Mouse (Mus musculus) lung, postnatal 4 days (tissue): ENCODE data around the gene Rpl23.
"Not testable (repeated sequence)": the region's sequence is repeated elsewhere in the genome, so short reads cannot be mapped to it uniquely, and the experiment has no call there.

Source experiments
- DNase-seq, 2 experiments: peaks; one replicate each; pipeline ENCODE4 v3.0.0; 2021

The Rpl23 gene

DNA sequence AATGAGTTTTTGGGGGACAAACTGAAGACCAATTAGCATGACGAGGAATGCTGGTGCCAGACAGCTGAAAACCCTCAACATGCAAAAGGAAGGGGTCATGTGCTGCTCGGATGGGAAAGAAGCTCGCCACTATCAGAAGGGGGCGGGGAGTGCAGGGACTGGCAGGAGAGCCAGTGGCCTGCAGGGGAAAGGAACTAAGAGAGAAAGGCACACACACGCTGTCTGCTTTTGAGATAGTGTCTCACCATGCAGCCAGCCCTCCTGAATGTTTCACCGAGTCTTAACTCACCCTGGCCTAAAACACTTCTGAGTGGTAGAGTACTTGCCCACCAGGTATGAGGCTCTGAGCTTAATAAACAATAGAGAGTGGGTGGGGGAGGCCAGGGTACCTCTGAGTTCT lies 23.3 kb downstream of the Rpl23 start:
- DNase-seq, result no peak

DNA sequence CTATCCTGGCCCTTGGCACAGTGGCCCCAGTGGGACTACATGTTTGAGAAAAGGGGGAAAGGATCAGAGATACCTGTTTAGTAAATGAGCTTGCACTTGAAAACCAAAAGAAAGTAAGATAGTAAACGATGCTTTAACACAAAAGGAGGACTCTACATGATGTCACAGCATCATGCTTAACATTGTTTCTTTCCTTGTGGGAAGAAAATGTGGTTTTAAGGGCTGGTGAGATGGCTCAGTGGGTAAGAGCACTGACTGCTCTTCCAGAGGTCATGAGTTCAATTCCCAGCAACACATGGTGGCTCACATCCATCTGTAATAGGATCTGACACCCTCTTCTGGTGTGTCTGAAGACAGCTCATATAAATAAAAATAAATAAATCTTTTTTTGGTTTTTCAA lies 24.1 kb downstream of the Rpl23 start:
- no peak for DNase-seq

DNA sequence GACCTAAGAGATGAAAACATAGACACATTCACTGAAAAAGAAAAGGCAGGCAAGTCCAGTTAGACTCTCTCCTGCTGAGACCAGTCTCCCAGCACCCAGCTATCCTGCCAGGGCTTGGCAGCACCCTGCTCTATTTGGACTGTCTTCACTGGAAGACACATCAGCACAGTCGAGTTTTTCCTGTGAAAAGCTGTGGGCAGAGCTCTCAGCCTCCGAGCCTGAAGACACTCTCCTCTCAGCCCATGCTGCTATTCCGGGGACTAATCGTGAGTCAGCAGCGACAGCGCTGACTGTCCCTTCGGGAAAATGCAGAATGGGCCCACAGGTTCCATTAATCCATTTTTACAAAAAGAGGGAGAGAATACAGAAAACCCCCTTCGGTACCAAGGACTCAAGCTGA lies 29.0 kb downstream of the Rpl23 start:
- no peak for DNase-seq

DNA sequence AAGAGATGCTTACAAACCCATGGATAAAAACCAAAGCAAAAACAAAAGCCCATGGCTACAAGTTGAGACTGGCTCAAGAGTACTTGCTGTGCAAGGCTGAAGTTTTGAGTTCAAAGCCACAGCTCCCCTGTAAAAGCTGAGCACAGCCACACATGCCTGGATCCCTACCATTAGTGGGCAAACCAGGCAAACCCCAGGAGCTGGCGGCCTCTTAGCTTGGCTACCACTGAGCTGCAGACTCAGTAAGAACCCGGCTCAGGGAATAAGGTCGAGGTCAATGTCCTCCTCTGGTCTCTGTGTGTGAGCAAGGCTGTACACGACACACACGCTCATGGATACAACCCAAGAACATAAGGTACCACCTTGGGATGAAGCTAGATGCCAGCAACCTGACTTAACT lies 33.7 kb downstream of the Rpl23 start:
- DNase-seq, result no peak

DNA sequence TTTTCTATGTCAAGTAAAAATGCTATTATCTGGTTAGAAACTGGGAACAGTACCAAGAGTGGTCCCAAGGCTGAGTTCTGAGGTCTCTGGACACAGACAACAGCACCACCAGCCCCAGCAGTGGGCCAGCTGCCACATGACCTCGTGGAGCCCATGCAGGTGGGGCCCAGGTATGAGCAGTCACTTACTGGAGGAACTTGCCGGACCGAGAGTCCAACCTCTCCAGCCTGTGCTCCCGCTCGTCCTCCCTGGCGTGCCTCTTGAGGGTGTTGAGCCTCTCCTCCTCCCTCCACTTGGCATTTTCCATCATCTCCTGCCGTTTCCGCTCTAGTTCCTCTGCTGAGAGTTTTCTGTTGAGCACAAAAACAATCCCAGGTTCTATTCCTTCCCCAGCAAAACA lies 34.5 kb downstream of the Rpl23 start:
- peak in 1 of 2 experiments; percentile 34 for DNase-seq

- no peak for DNase-seq
These were observed 36.9 kb downstream of the Rpl23 start for GRCm38 (mm10) chr11:97745331-97745721.

GRCm38 (mm10) chr11:97744718-97745330 lies 37.4 kb downstream of the Rpl23 start:
- peak; percentile 98 to 99 for DNase-seq

DNA sequence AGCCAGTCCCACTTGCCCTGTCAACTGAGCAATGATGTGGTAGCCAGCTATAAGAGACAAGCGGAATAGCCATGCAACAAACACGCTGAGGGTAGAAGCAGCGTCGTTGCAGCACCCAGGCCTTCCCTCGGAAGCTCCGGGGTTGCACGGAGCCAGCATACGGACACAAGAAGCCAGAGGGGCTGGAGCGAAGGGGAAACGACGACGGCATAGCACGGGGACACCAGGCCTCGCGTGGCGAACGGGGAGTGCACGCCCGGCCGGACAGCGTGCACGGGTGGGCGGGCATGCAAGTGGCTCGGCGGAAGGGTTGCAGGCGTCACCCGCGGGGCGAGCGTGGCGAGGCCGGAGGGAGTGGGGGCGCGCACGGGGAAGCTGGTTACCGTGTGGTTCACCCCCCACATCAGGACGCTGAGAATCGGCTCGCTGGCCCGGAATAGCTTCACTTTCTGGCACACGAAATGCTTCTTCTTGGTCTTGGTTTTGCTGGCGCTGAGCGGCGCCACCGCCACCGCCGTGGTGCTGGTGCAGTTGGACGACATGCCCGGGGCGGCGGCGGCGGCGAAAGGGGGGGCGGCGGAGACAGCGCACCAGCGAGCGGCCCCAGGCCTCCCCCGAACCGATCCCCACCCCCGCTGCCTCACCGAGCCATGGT lies 38.0 kb downstream of the Rpl23 start, which contains the start of gene Pip4k2b:
TSS of gene Pip4k2b (minus strand) at position 642 of the 655 bp plus-strand sequence.
- peak; percentile 73 to 76 for DNase-seq

DNA sequence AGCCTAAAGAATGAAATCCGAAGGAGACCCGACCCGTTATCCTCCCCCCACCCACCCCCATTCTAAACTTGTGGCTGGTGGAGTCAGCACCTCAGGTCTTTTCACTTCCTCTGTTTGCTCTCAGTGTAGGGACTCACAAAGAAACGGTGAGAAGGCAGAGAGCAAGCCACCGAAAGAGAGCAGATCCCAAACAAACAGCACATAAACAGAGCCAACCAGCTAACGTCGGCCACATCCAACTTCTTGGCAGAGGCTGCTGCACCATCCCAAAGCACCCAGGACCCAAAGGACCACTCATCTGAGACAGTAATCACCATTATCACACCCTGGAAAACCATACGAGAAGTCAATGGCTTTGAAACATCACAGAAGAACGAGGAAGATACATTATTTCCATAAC lies 38.8 kb downstream of the Rpl23 start:
- no peak for DNase-seq

DNA sequence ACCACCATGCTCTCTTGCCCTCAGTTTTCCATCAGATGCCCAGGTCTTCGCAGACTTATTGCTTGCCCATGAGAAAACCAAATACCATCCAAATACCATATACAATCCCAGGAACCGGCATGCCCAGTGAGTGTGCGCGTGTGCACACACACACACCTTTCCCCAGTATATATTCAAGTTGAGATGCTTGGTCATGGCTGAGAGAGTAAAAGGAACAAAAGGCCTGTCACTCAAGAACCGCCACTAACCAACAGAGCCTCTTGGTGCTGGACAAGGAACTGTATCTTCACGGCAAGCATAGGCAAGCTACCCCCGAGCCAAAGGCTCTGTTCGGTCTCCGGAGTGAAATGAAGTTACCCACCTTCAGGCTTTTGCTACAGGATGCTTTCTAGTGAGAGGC lies 39.6 kb downstream of the Rpl23 start:
- DNase-seq, result no peak

- no peak for DNase-seq
These were observed 40.1 kb downstream of the Rpl23 start for GRCm38 (mm10) chr11:97742157-97742556.

- DNase-seq, result peak; percentile 52 to 65
These were observed 42.0 kb downstream of the Rpl23 start for GRCm38 (mm10) chr11:97740190-97740589.

DNA sequence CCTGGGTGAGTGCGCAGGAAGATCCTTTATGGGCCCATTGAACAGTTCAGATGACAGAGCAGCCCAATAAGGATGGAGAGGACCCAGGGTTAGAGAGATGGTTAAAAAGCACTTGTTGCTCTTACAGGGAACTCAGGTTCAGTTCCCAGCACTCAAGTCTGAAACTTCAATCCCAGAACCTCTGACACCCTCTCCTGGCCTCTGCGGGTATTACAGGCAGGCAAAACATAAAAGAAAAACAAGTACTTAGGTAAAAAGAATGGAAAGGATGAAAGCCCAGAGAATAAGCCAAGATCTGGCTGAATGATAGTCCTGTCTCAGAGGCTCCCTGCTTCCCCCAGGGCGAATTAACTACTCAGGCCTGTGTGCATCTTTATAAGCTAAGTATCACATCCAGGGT lies 43.1 kb downstream of the Rpl23 start:
- no peak for DNase-seq

GRCm38 (mm10) chr11:97738703-97739102 lies 43.5 kb downstream of the Rpl23 start:
- no peak for DNase-seq

DNA sequence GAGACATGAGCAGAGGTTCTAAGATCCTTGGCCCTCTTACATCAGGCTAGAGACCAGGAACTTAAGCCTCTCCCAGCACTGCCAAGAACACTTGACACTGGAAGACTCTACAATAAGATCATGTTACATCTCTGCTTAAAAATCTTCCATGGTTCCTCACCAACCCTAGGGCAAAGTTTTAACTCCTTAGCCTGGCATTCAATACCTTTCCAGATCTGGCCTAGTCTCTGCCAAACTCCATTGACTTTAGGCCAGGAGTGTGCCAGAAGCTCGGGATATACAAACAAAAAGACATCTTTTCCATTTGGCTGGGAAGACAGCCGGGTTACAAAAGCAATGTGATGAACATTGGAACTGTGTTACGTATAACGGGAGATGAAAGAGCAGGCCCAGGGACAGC lies 44.6 kb downstream of the Rpl23 start:
- DNase-seq, result no peak

DNA sequence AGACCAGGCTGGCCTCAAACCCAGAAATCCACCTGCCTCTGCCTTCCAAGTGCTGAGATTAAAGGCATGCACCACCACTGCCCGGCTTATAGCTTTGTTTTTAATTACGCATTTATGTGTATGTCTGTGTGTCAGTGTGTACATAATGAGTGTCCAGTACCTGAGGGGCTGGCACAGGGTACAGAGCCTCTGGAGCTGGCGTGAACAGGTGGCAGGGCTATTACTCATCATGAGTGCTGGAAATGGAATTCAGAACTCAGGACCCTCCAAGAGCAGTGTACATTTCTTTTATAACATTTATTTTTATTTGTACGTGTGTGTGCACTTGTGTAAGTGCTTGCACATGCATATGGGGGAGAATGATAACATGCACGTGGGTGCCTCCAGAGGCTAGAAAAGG lies 45.6 kb downstream of the Rpl23 start:
- DNase-seq, result no peak

DNA sequence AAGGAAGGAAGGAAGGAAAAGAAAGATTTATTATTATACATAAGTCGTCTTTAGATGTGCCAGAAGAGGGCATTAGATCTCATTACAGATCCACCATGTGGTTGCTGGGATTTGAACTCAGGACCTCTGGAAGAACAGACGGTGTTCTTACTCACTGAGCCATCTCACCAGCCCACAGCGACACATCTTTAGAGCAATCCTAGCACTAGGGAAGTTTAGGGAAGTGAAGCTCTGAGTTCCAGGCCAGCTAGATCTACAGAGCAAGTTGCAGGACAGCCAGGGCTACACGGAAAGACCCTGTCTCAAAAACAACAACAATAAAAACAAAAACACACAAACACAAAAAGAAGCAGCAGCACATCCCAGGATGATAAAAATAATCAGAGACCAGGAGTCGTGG lies 47.4 kb downstream of the Rpl23 start:
- DNase-seq, result not testable (repeated sequence)

GRCm38 (mm10) chr11:97733689-97734088 lies 48.5 kb downstream of the Rpl23 start:
- DNase-seq, result no peak

DNA sequence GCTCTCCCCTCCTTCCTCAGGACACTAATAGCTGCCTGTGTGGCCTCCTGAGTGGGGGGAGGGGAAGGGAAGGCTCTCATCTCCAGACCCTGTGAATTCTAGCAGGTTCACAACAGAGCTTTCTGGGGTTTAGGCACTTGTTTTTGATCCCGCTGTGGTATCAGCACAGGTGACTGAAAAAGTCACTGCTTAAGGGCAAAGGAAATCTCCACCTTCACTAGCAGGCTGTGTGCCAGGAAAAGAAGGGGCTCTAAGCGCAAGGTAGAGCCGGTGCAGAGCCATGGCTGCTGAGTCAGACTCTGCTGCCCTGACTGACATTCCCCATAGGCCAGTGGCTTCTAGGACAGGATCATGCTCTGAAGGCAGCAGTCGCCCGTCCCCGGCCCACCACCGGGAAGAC lies 53.5 kb downstream of the Rpl23 start:
- DNase-seq, result no peak

GRCm38 (mm10) chr11:97728311-97728710 lies 53.9 kb downstream of the Rpl23 start:
- DNase-seq, result no peak
